Mouse (Mus musculus) Patski (cell line): ENCODE data around the gene Ston1. TPM values are rescaled to one million over a fixed set of nuclear protein-coding genes. Genes with fewer than 3 reads are reported as not detected.

Experiments
- ATAC-seq: fragments of 100-300 bp; one replicate; pipeline ENCODE4 v1.8.0; 2021
- CTCF ChIA-PET: fragments of 350-600 bp; sonication (Branson Sonifier 250); formaldehyde crosslinking; loops from one replicate; lab custom pipeline; 2022; ENCODE audit warnings: inconsistent platforms; lab: Charles Lee
- POLR2A ChIA-PET: fragments of 350-600 bp; sonication (Branson Sonifier 250); formaldehyde crosslinking; loops from one replicate; lab custom pipeline; 2022; ENCODE audit warnings: antibody characterized with exemption, inconsistent platforms; lab: Charles Lee
- DNase-seq: peaks from one replicate; pipeline ENCODE4 v3.0.0-alpha.2; 2011; ENCODE audit warnings: low read depth, low spot score
- H3K27me3 ChIP-seq: fragments of 371-371 bp; one replicate; pipeline ENCODE4 v1.5.1; 2021
- CTCF ChIP-seq: fragments of 100-300 bp; IDR thresholded peaks from one replicate; pipeline ENCODE4 v1.5.1; 2021
- in situ Hi-C: fragments of 300-500 bp; cut with MboI; formaldehyde crosslinking; loops from 3 replicates; pipeline ENCODE4 v1.11.1; 2018; ENCODE audit warnings: low pct_unique_long_range_greater_than_20kb, mixed read lengths
- polyA plus RNA-seq: library from polyadenylated mRNA; unstranded; gene quantifications from one replicate; pipeline ENCODE4 v1.2.3, GENCODE M21; 2021

Ston1 gene
- polyA plus RNA-seq, 1 experiment from 2014 or later = 62.0 TPM

- TF ChIP-seq CTCF = no peak
- H3K27me3 ChIP-seq = peaks cover 3% of the 10 kb centered on the region
- ChIA-PET CTCF (interaction anchor here (1.0 to 1.1 kb wide), 2 partner anchors 12 to 98 kb away, joined by 4 to 11 read pairs; no protein-coding TSS in a partner anchor), POLR2A (no interaction called here)
- in situ Hi-C loops = loop anchor here (5.0 kb wide), 2 partner anchors 99 to 1849 kb away; no protein-coding TSS in a partner anchor
- DNase-seq (no peak), ATAC-seq (no peak)
Measured at GRCm38 (mm10) chr17:88653375-88653769, 55.9 kb downstream of the Ston1 start.

- ATAC-seq (no peak), DNase-seq (no peak)
- ChIA-PET POLR2A (no interaction called here), CTCF (no interaction called here)
- in situ Hi-C loops = no loop called here
- TF ChIP-seq CTCF = no peak
- H3K27me3 ChIP-seq = peaks cover 13% of the 10 kb centered on the region
Measured at GRCm38 (mm10) chr17:88658510-88658909, 61.0 kb downstream of the Ston1 start.

- POLR2A ChIA-PET = no interaction called here
- no peak for TF ChIP-seq CTCF
- DNase-seq (no peak), ATAC-seq (no peak)
- peaks cover 18% of the 10 kb centered on the region for H3K27me3 ChIP-seq
- CTCF ChIA-PET = no interaction called here
- in situ Hi-C loops = no loop called here
Measured at GRCm38 (mm10) chr17:88666076-88666475, 68.6 kb downstream of the Ston1 start.

- DNase-seq (no peak), ATAC-seq (peak; percentile 39)
- CTCF ChIA-PET = no interaction called here
- POLR2A ChIA-PET = no interaction called here
- H3K27me3 ChIP-seq = peaks cover 16% of the 10 kb centered on the region
- in situ Hi-C loops = no loop called here
- TF ChIP-seq CTCF = no peak
Measured at GRCm38 (mm10) chr17:88668452-88668851, 71.0 kb downstream of the Ston1 start, which contains the start of gene Gtf2a1l. Gene Gtf2a1l, plus strand, starts transcription at chr17:88668660.

GRCm38 (mm10) chr17:88669921-88670320 is 72.4 kb downstream of the Ston1 start:
- no peak for DNase-seq
- peaks cover 16% of the 10 kb centered on the region for H3K27me3 ChIP-seq
- TF ChIP-seq CTCF = no peak
- CTCF ChIA-PET = no interaction called here
- ATAC-seq = no peak
- POLR2A ChIA-PET = no interaction called here
- in situ Hi-C loops = no loop called here

- TF ChIP-seq CTCF = no peak
- CTCF ChIA-PET = no interaction called here
- ATAC-seq = no peak
- in situ Hi-C loops = no loop called here
- POLR2A ChIA-PET = no interaction called here
- DNase-seq = no peak
- peaks cover 18% of the 10 kb centered on the region for H3K27me3 ChIP-seq
Measured at GRCm38 (mm10) chr17:88670800-88671199, 73.3 kb downstream of the Ston1 start.

GRCm38 (mm10) chr17:88675310-88676309 is 78.1 kb downstream of the Ston1 start:
- ATAC-seq = no peak
- POLR2A ChIA-PET = no interaction called here
- CTCF ChIA-PET = no interaction called here

GRCm38 (mm10) chr17:88688226-88688625 is 90.7 kb downstream of the Ston1 start:
- POLR2A ChIA-PET = no interaction called here
- peaks cover 11% of the 10 kb centered on the region for H3K27me3 ChIP-seq
- in situ Hi-C loops = no loop called here
- no peak for ATAC-seq
- CTCF ChIA-PET = no interaction called here
- no peak for TF ChIP-seq CTCF
- DNase-seq = no peak

More at GRCm38 (mm10) chr17:88675310-88676309, 78.1 kb downstream of the Ston1 start:
- in situ Hi-C loops = no loop called here
- DNase-seq = no peak
- no peak for TF ChIP-seq CTCF
- peaks cover 16% of the 10 kb centered on the region for H3K27me3 ChIP-seq

GRCm38 (mm10) chr17:88696656-88697333 is 99.3 kb downstream of the Ston1 start:
- DNase-seq = no peak
- no peak for ATAC-seq
- POLR2A ChIA-PET = no interaction called here

GRCm38 (mm10) chr17:88700901-88701300 is 103.4 kb downstream of the Ston1 start:
- POLR2A ChIA-PET = no interaction called here
- TF ChIP-seq CTCF = no peak

More at GRCm38 (mm10) chr17:88696656-88697333, 99.3 kb downstream of the Ston1 start:
- H3K27me3 ChIP-seq = peaks cover 30% of the 10 kb centered on the region
- CTCF ChIA-PET = no interaction called here
- in situ Hi-C loops = no loop called here
- no peak for TF ChIP-seq CTCF

More at GRCm38 (mm10) chr17:88700901-88701300, 103.4 kb downstream of the Ston1 start:
- CTCF ChIA-PET = interaction anchor here (1.2 kb wide), 1 partner anchor 8 kb away, joined by 4 read pairs; no protein-coding TSS in a partner anchor
- peaks cover 20% of the 10 kb centered on the region for H3K27me3 ChIP-seq
- no peak for ATAC-seq
- in situ Hi-C loops = no loop called here
- no peak for DNase-seq
